ENCODE assay signal across 12 mouse cellular contexts in the genomic region with DNA sequence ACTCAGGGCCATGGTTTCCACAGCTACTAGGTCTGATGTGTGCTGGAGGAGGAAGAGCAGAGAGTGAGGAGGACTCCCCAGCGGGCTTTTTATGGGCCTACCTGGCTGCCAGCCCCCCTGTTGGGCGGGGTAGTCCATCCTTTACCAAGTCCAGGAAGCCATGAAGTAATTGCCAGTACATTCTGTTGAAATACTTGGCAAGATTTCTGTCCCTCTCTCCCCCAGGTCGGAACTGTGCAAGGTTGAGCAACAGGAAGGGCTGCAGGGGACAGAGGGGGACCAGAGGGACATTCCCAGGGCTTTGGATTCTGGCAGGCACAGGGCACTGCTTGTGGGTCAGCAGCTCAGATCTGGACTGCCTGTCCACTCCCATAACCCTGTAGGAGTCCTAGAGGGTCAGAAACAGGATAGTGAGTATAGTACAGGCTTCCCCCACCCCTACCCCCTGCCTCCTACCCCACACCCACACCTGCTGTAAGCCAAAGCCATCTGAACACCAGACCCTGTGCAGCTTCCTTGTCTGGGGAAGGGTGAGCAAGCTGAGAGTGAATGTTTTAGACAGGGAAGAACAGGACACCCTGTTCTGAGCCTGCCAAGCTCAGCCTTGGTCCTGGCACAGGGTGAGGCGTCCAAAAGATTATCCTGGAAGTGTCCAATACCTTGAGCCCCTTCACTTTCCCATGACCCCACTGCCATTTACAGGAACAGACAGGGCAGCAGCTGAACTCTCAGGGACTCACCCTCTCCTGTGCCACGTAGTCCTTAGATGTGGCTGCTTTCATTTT. TPM values are rescaled to one million over a fixed set of nuclear protein-coding genes. Genes with fewer than 3 reads are reported as not detected.
DNase-seq lines count a peak whose midpoint lies in the region; ATAC-seq and TF ChIP-seq lines count a peak whose summit lies in the region.
"Had no signal": no experiment of that assay in that cellular context is flagged by ENCODE, and none has a peak within 500 bp of the region (broad histone marks: within the 10 kb centered on the region; RNA-seq: fewer than 3 reads in every experiment).

A gene (minus strand): TSS at position 547 of the 785 bp plus-strand sequence.

- WGBS in spleen, adult 2 months = 66% methylated on average over 5 of the region's 5 CpGs
- WGBS in lung, embryonic 15.5 days = 46% methylated on average over 5 of the region's 5 CpGs

- H3K9ac ChIP-seq in lung, embryonic 15.5 days = no peak within 1 kb of the TSS
- H3K9ac ChIP-seq: intestine, embryonic 15.5 days had no signal

- TF ChIP-seq POLR2A in spleen, adult 2 months (IDR thresholded peaks at IDR 0.05; ENCODE audit: low read depth, low read length) = no peak

- H3K27me3 ChIP-seq in spleen, adult 2 months (ENCODE audit: control insufficient read depth, insufficient read depth, low read length) = no peaks in the 10 kb centered on the region
- H3K27me3 ChIP-seq in lung, embryonic 15.5 days = peaks cover 4% of the 10 kb centered on the region; the same call in 1 of the 2 replicates

- no peak within 1 kb of the TSS for H3K27ac ChIP-seq in spleen, adult 2 months (ENCODE audit: insufficient read depth, low read length)
- no peak within 1 kb of the TSS for H3K27ac ChIP-seq in lung, embryonic 15.5 days
- H3K27ac ChIP-seq: intestine, embryonic 15.5 days had no signal

- TF ChIP-seq CTCF in spleen, adult 2 months (IDR thresholded peaks at IDR 0.05; ENCODE audit: extremely low read depth, insufficient read depth, insufficient read length, insufficient replicate concordance) = no peak

- ATAC-seq in lung, embryonic 15.5 days (ENCODE audit: borderline replicate concordance, extremely low read depth, low FRiP score, low TSS enrichment) = 0 out of 2 replicates have a peak, but pooled peaks have one; percentile 6
- ATAC-seq in megakaryocyte-erythroid progenitor cell, adult 5-6 weeks (replicated peaks; ENCODE audit: low FRiP score, low TSS enrichment, poor library complexity, severe bottlenecking) = no peak
- ATAC-seq: intestine, embryonic 15.5 days had no signal

- intact Hi-C loops in left cerebral cortex, postnatal 36 days (cut with DNase I) = no loop called here

- H3K4me3 ChIP-seq in spleen, adult 2 months (ENCODE audit: extremely low read depth, insufficient read depth, insufficient read length) = no peak within 1 kb of the TSS
- no peak within 1 kb of the TSS for H3K4me3 ChIP-seq in lung, embryonic 15.5 days
- H3K4me3 ChIP-seq: intestine, embryonic 15.5 days; myocyte had no signal

- no peaks in the 10 kb centered on the region for H3K36me3 ChIP-seq in spleen, adult 2 months (ENCODE audit: control insufficient read depth, insufficient read depth, low read length)
- H3K36me3 ChIP-seq in lung, embryonic 15.5 days = no peaks in the 10 kb centered on the region
- H3K36me3 ChIP-seq: intestine, embryonic 15.5 days had no signal

- no peaks in the 10 kb centered on the region for H3K4me1 ChIP-seq in spleen, adult 2 months (ENCODE audit: control insufficient read depth, insufficient read depth, insufficient read length)
- H3K4me1 ChIP-seq in lung, embryonic 15.5 days = no peaks in the 10 kb centered on the region
- H3K4me1 ChIP-seq: intestine, embryonic 15.5 days had no signal

- DNase-seq in spleen, adult 2 months (ENCODE audit: low read depth in 1 of 2, low spot score in 2 of 2) = no peak
- no peak for DNase-seq in spleen, postnatal 10 days (ENCODE audit: low spot score in 2 of 2)
- no peak for DNase-seq in gonadal fat pad, adult 2 months (ENCODE audit: low read depth)
- no peak for DNase-seq in left cerebral cortex, postnatal 36 days (ENCODE audit: low spot score in 2 of 2)
- no peak for DNase-seq in MN1 (ENCODE audit: low spot score)
- DNase-seq: right cerebral cortex, postnatal 25 days; thymus, postnatal 4 days had no signal

- H3K9me3 ChIP-seq in lung, embryonic 15.5 days = no peaks in the 10 kb centered on the region
- H3K9me3 ChIP-seq: intestine, embryonic 15.5 days had no signal

- no peak within 1 kb of the TSS for H3K4me2 ChIP-seq in lung, embryonic 15.5 days
- H3K4me2 ChIP-seq: intestine, embryonic 15.5 days had no signal

RNA-seq across cellular contexts. Expression of the gene that starts here (rescaled TPM):
- 52.9 and 70.2 TPM in 2 replicates for polyA plus RNA-seq in spleen, adult 2 months (2012; rRNA removed)
- 3,887 and 6,444 TPM in 2 replicates for polyA plus RNA-seq in gonadal fat pad, adult 2 months (2012; rRNA removed)
- polyA plus RNA-seq in lung, embryonic 15.5 days (2015; fragmentation: Nextera tagmentation; extraction: Ambion mirVana) = 2.2 TPM in 2 replicates
- 1 to 10 TPM in 1 of 2 experiments, under 1 TPM in 1; 0.91 to 1.8 TPM for total RNA-seq in left cerebral cortex, postnatal 36 days (2021)
- total RNA-seq in megakaryocyte-erythroid progenitor cell, adult 5-6 weeks (2014; fragmentation: Nextera tagmentation) = 98.8 TPM in 1 of 2 replicates, not detected in the other
- 4.9 and 19.5 TPM in 2 replicates for total RNA-seq in megakaryocyte-erythroid progenitor cell, adult 5-6 weeks (2017)
- total RNA-seq: MEL had no signal

Comparison
In these comparisons a context has a peak if more than half of its experiments do, and no peak if none do; other contexts are left out.
1. RNA of the gene that starts here (polyA plus RNA-seq): 3,887 to 6,444 TPM in gonadal fat pad, adult 2 months; 52.9 to 70.2 TPM in spleen, adult 2 months and 2.2 TPM in lung, embryonic 15.5 days; every median in the first group is over 10 times any median in the second.